Mouse (Mus musculus) left cerebral cortex, adult 8-10 months (tissue): ENCODE results near the gene Dmac2. TPM values are rescaled to one million over a fixed set of nuclear protein-coding genes. Genes with fewer than 3 reads are reported as not detected.

ENCODE experiments used
- DNase-seq, 2 experiments: peaks; one replicate each; pipeline ENCODE4 v3.0.0; 2022; ENCODE audit warnings: low spot score in 2 of 2
- total RNA-seq, 4 experiments: library from RNA; stranded (reverse); gene quantifications; 2 replicates each; pipeline ENCODE4 v1.2.4; 2022

Dmac2 gene
- total RNA-seq, 4 experiments from 2014 or later = 53.2 to 58.0 (median 55.7) TPM

DNA sequence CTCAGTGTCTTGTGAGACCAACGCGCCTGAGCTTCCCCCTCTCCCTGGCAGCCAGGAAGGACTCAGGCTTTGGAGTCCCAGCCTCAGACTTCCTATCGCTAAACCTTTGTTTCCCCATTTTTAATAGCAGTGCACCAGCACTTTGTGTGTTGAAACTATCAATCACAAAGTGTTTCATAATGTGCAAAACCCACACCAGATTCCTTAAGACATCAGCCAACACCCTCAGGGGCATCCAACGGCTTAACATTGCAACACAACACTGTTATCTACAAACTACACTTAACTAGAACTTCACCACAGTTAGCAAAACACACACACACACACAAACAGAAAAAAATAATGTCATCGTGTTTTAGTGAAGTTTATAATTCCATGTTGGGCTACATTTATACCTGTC, 30.6 kb downstream of the Dmac2 start:
- DNase-seq = no peak

- DNase-seq = no peak
Measured at GRCm38 (mm10) chr7:25651281-25651680, 32.1 kb downstream of the Dmac2 start.

DNA sequence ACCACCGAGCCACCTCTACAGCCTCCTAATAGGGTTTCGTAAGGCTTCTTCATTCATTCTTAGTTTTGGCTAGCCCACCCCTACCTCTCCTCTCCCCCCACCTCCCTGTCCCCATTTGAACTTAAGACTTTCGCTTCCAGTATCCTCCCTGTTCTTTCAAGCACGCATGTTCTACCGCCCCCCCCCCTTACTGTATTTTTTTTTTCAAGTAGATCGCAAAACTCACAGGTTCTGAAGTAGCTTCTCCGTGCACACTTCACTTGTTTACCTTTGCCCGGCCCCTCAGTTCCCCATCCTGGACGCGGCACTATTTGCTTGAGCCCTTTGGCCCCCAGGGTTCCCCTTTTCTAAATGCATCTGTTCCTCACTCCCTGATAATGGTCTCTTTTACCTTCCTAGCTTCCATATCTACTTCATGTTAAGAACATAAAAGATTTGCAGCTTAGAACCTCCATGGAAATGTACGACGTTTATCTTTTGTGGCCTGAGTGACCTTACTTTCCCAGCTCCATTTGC, 33.1 kb downstream of the Dmac2 start:
- no peak for DNase-seq

DNA sequence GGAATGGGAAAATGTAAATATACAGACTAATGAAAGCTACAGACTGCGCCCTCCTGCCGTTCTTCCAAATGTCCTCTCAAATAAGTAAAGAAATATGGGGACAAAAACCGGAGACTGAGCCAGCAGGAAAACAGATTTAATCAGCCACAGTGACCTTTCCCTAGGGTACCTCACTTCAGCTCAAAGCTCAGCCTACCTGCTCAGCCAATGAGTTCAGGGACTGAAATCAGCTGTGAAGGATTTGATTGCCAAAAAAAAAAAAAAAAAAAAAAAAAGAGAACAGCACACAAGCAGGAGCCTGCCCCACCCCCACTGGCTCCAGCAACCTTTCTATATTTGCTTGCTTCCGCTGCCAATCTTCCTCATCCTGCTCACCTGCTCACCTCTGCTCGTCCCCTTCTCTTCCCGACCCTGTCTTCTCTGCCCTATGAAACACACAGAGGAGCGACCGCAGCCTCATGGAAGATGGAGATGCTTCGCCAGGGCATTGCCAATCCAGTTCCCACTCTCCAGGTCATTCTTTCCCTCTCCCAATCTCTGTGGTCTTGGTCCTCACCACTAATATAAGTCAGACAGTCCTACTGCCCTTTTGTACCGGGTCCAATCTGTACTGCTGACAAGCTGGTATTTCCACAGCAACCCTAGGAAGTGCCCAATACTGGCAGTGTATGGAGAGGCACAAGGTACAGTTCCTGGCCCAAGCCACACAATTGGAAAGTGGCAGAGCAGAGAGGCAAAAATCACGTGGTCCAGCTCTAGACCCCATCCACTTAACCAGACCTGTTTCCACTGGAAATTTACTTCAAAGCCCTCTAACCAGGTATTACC, 36.6 kb downstream of the Dmac2 start:
- no peak for DNase-seq

DNA sequence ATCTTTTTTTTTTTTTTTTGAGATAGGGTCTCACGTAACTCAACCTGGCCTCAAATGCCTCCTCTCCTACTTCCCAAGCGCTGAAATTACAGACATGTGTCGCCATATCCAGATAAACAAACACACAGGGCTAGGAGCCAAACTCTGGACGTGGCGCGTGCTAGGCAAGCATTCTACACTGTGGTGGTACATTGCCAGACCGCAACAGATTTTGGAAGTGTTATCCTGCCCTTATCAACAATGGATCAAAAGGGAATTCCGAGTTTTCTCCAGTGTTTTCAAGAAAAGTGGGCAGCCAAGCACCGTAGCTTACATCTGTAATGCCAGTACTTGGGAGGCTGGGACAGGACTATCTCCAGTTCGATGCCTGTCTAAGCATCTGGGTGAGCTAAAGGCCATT, 38.6 kb downstream of the Dmac2 start:
- no peak for DNase-seq

GRCm38 (mm10) chr7:25658657-25659472, 39.7 kb downstream of the Dmac2 start, which contains the start of the genes Bckdha and Exosc5:
Bckdha (minus strand) TSS chr7:25658981.
Exosc5 (plus strand) TSS chr7:25659164.
- DNase-seq = peak; percentile 97 to 100

DNA sequence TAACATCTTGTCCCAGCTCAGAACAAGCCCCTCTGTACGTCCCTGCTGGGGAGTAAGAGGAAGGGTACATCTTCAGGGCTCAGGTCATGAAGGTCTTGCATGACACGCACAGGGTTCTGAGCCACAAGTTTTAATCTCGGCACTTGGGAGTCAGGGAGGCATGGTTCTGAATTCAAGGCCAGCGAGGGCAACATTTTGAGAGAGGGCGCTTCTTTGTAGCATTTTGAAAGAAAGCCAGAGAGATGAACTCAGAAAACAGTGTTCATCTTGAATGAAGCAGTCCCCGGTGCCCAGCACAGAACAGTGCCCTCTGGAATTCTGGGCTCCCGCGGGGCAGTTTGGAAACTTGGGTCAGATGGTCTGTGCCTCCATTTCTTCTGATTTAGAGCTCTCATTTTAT, 47.2 kb downstream of the Dmac2 start:
- no peak for DNase-seq

- no peak for DNase-seq
Measured at GRCm38 (mm10) chr7:25669158-25669557, 49.9 kb downstream of the Dmac2 start.

DNA sequence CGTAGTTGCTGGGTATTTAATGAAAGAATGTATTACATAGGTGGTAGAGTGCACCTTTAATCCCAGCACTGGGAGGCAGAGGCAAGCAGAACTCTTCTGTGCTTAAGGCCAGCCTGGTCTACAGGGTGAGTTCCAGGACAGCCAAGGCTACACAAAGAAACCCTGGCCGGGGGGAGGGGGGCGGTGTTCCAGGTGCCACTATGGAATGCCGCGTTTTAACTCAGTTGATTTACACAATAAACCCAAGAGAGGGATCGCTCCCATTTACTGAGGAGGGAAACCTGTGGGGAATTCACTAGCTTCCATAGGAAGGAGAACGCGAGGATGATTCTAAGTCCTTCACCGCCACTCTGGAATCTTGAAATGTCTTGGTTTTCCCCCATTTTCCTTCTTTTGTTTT, 50.4 kb downstream of the Dmac2 start:
- no peak for DNase-seq

- no peak for DNase-seq
Measured at GRCm38 (mm10) chr7:25670096-25670495, 50.9 kb downstream of the Dmac2 start.

GRCm38 (mm10) chr7:25671686-25672085, 52.5 kb downstream of the Dmac2 start:
- DNase-seq = no peak

GRCm38 (mm10) chr7:25672442-25672841, 53.2 kb downstream of the Dmac2 start:
- DNase-seq = no peak

DNA sequence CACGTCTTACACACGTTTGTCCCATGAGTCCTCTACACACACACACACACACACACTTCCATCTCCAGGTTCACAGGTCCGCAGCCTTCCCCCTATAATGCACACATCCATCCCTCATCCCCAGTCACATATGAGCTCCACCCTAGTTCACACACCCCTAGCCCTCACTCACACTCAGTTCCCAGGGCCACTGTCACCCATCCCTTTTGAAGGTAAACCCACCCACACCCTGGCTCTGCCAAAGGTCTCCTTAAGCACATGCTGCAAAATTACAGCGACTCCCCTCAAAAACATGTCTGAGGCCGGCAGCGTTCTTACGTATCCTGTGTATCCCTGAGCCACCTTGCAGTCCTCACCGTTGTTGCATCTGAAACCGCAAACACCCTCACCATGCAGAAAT, 55.1 kb downstream of the Dmac2 start:
- no peak for DNase-seq

DNA sequence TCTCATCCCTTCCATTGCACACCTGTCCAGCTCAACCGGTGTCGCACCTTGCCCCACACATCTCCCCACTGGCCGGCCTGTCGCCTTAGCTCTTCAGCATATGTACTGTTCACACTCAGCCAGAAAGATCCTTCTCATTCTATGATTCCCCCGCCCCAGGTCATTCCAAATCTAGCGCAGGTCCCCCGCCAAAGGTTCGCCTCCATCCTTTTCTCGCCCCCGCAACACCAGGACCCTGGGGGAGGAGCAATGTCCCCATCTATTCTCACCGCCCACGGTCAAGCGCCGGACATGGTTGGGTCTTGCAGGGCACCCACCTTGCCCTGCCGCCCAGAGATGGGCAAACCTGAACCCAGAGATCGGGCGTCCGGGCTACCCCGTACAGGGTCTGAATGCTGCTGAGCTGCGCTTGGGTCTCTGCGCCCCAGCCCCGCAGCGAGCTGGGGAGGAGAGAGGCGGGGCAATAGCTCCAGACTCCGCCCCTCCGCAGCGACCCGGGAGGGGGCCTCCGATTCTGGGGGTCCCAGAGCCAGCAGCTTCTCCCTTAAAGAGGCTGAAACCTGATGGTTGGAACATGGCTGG, 55.6 kb downstream of the Dmac2 start, which contains the start of gene Tmem91:
TSS of gene Tmem91 (minus strand) at position 448 of the 582 bp plus-strand sequence.
- no peak for DNase-seq

Other genes with a start within 250 kb of the Dmac2 start
- gene Cnfn, start 249.7 kb upstream of the Dmac2 start, total RNA-seq = not detected
- gene Lipe, start 220.7 kb upstream of the Dmac2 start, total RNA-seq = 10 to 100 TPM in 1 of 4 experiments, 1 to 10 TPM in 3; 8.2 to 10.7 (median 8.8) TPM
- not detected for gene Cxcl17, start 206.5 kb upstream of the Dmac2 start, total RNA-seq
- 1 to 10 TPM; 2.3 to 3.3 (median 2.8) TPM for gene Ceacam1, start 141.8 kb upstream of the Dmac2 start, total RNA-seq
- under 1 TPM; 0.39 to 0.81 (median 0.64) TPM for gene Ceacam2, start 79.6 kb upstream of the Dmac2 start, total RNA-seq
- gene Erich4, start 3.5 kb upstream of the Dmac2 start, total RNA-seq = not detected
- gene B3gnt8, start 7.2 kb downstream of the Dmac2 start, total RNA-seq = 1 to 10 TPM in 2 of 4 experiments, under 1 TPM in 2; 0.54 to 1.6 (median 0.89) TPM
- 10 to 100 TPM; 36.1 to 40.8 (median 39.4) TPM for gene Bckdha, start 39.6 kb downstream of the Dmac2 start, total RNA-seq
- gene Exosc5, start 39.8 kb downstream of the Dmac2 start, total RNA-seq = 10 to 100 TPM; 21.7 to 27.4 (median 26.7) TPM
- gene Tmem91, start 55.8 kb downstream of the Dmac2 start, total RNA-seq = 10 to 100 TPM; 27.1 to 37.7 (median 34.1) TPM
- gene B9d2, start 61.4 kb downstream of the Dmac2 start, total RNA-seq = 10 to 100 TPM; 25.3 to 29.6 (median 28.6) TPM
- gene Tgfb1, start 67.6 kb downstream of the Dmac2 start, total RNA-seq = 10 to 100 TPM in 2 of 4 experiments, 1 to 10 TPM in 2; 6.1 to 19.9 (median 11.1) TPM
- 10 to 100 TPM; 57.8 to 60.7 (median 58.4) TPM for gene Ccdc97, start 99.7 kb downstream of the Dmac2 start, total RNA-seq
- 100 to 1,000 TPM; 102 to 118 (median 109) TPM for gene Hnrnpul1, start 135.3 kb downstream of the Dmac2 start, total RNA-seq
- gene Axl, start 169.3 kb downstream of the Dmac2 start, total RNA-seq = 10 to 100 TPM; 37.9 to 58.3 (median 45.8) TPM
- gene Cyp2s1, start 197.5 kb downstream of the Dmac2 start, total RNA-seq = 1 to 10 TPM; 4.3 to 5.1 (median 4.9) TPM